Mouse (Mus musculus) liver, embryonic 14.5 days (tissue): Measurements from ENCODE around the gene Trappc6b.

Experiments
- CTCF ChIP-seq: IDR thresholded peaks from 2 replicates; pipeline ENCODE4 v1.5.1; 2016; ENCODE audit warnings: antibody characterized with exemption, low read depth, control low read depth
- EP300 ChIP-seq: IDR thresholded peaks from 2 replicates; pipeline ENCODE4 v1.6.1; 2016; ENCODE audit warnings: antibody characterized with exemption, low read depth

- TF ChIP-seq CTCF (peak; percentile 48), EP300 (no peak)
Observed at GRCm38 (mm10) chr12:59066448-59067077, 5.3 kb upstream of the Trappc6b start, which contains the start of gene Pnn.
